Mouse (Mus musculus) kidney, postnatal 14 days (tissue): ENCODE measurements at regions not wholly inside any gene's neighbourhood (a gene's known extent, or its start where the extent isn't known, plus 50 kb on each side); places are given as distances from the start of the nearest gene placed in this dataset.
"Not testable (repeated sequence)": the region's sequence is repeated elsewhere in the genome, so short reads cannot be mapped to it uniquely, and the experiment has no call there.

Source experiments
- DNase-seq: peaks from one replicate; pipeline ENCODE4 v3.0.0; 2022; ENCODE audit warnings: mixed read lengths

DNA sequence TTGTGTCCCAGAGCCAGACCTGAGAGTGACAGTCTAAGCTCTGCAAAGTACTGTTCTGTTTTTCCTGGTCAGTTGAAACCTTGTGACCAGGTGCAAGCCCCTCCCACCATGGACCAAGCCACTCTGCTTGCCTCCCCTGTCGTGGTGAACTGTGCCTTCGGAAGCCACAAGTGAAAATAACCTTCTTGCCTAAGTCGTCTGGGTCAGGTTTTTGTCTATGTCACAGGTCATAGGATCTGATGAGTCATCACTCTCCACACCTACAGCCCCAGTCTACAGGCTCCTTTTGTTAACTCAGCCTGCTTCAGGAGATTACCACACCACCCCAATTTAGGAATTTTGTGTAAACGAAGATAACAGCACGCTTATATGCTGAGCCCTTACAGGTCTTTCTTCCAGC lies 417.2 kb upstream of the Arid1b start:
- DNase-seq = no peak

DNA sequence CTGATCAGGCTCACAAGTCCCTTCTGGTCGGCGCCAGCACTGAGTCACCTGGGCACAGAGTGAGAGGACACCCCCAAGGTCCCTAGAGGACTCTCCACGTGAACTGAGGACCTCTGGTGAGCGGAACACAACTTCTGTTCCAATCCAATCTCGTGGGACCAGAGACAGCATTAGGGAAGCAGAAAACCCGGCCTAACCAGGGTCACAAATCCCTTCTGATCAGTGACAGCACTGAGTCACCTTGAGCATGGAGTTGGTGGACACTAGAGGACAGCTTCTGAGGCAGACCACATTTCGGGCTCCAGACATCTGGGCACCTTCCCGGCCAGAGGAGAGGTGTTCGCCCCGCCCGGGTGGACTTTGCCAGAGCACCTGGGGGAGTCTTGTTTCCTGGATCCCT lies 412.3 kb upstream of the Arid1b start:
- no peak for DNase-seq

DNA sequence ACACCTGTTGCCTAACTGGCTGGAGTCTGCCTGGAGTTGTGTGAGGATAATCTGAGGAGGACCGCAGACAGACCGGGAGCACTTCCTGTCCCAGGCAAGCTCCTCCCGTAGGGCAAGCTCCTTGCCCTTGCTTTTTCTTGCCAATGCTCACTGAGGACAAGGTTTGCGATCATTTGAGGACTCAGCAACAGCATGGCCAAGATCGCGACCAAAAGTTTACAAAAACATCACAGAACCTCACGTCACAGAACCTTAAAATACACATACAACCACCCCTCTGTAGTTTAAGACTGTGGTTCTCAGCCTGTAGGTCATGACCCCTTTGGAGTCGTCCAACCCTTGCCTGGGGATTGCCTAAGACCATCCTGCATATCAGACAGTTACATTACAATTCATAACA lies 383.7 kb upstream of the Arid1b start:
- DNase-seq = peak; percentile 42

DNA sequence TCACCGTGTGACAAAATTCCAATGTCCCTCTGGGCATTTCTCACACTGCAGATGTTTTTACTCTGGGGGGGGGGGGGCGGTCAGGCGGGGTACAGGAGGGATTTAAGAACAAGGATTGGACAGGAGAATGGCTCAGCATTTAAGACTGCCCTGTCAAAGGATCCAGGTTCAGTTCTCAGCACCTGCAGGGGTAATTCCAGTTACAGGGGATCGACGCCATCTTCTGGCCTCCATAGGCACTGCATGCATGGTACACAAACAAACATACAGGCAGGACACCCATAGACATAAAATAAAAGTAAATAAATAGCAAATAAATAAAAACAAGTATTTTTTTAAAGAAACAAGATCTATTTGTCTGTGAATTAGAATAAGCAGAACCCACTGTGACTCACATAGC lies 383.1 kb upstream of the Arid1b start:
- DNase-seq = no peak

DNA sequence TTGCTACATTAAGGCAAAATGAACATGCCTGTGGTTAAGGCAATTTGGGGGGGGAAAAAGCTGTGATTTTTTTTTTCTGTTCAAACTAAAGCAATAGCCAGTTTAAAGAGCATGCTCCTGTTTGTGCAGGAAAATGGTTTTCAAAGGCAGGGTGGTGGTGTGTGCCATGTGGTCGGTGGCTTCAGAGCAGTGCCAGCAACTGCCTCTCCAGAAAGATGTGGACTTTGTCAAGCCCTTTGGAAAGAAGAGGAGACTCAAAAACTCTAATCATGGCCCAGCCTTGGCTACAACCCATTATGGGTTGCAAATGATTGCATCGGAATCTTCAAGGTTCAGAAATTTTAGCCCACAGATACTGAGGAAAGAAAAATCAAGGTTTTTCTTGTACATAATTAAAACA lies 382.4 kb upstream of the Arid1b start:
- no peak for DNase-seq

DNA sequence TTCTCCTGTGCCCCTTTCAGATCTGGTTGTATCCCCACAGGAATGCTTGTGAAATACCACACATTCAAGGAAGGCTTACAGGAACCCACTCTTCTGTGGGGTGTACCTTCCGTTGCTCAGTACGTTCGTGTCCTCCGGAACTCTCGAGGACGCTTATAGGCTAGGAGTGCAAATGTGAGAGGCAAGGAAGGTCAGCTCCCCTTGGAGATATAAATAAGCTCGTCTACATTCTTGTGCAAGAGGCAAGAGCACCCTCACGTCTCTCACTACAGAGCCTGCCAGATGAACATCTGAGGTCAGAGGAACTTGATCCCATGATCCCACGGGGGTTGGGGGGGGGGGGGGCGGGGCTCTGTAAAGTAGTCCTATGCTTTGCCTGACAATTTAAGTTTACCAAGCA lies 382.0 kb upstream of the Arid1b start:
- DNase-seq = no peak

DNA sequence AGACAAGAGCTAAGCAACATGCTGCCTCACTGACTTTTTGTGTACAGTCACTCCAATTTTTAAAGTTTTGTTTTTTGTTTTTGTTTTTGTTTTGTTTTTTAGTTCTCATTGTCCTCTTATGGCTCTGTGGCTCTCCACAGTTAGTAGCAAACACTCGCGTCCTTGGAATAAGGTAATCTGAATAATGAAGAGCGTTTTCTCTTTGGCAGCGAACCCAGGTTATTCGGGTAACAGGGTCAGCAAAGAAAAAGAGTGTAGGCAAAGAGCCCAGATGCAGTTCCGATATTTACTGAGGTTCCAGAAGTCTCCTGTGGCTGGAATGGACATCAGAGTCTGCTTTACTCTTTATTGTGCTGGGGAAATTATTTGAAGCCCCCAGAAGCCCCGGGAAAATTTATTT lies 381.4 kb upstream of the Arid1b start:
- no peak for DNase-seq

- no peak for DNase-seq
Measured at GRCm38 (mm10) chr17:4620361-4620760, 373.8 kb upstream of the Arid1b start.

DNA sequence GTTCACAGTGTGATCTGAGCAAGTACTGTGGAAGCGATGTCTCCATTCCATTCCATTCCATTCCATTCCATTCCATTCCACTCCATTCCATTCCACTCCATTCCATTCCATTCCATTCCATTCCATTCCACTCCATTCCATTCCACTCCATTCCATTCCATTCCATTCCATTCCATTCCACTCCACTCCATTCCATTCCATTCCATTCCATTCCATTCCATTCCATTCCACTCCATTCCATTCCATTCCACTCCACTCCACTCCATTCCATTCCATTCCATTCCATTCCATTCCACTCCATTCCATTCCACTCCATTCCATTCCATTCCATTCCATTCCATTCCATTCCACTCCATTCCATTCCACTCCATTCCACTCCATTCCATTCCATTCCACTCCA lies 368.0 kb upstream of the Arid1b start:
- DNase-seq = not testable (repeated sequence)

- DNase-seq = no peak
Measured at GRCm38 (mm10) chr17:4627542-4627941, 366.6 kb upstream of the Arid1b start.

DNA sequence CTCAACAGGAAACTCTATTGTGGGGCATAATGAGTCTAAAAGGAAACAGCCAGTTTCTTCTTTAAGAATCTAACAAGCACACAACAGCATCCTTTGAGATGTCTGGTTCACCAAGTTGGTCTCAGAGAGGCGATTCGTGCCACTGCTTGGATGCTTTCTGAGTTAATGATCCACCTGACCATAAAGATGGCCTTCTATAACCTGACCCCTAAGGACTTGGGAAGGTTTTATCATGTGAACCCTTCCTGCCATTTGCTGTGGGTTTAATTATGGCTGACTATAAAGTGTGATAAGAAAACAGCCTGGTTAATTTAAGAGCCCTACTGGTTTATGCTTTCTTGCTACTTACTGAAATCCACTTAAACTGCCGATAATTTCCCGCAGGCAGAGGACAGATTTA lies 363.0 kb upstream of the Arid1b start:
- no peak for DNase-seq

DNA sequence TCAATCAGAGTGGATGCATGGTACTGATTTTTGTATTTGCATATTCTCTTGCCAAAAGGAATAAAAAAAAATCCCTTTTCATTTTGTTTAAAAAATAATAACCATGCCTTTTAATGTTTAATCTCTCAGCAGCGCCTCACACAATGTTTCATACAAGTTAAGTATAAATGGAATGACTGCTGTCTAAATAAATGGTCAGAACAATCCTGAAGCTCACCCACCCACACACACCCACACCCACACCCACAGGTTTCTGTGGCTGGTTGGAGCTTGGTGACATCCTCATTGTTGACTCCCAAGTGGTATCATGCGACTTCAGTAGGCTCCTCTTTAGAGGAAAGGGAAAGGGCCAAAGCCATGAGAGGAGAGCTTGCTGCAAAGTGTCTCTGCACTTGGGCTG lies 361.6 kb upstream of the Arid1b start:
- DNase-seq = no peak

GRCm38 (mm10) chr17:4633771-4634170 lies 360.4 kb upstream of the Arid1b start:
- DNase-seq = no peak

GRCm38 (mm10) chr17:4636796-4637353 lies 357.3 kb upstream of the Arid1b start:
- no peak for DNase-seq

- no peak for DNase-seq
Measured at GRCm38 (mm10) chr17:4639531-4639930, 354.6 kb upstream of the Arid1b start.

DNA sequence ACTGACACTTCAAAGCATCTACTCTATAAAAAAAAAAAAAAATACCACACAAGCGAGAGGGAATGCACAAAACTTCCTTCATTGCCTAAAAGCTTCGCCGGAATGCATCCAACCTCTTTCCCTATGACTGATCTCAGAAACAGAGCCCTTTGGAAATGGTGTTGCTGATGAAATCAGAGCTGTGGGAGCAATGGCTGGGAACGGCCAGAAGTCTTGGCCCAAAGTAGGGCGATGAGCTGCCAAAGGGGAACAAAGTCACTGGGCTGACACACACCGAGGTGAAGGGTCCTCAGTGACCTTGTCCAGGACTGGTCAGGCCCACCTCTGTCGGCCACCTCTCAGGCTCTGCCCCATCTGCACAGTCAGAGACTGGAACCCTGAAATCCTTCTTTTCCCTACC lies 353.6 kb upstream of the Arid1b start:
- no peak for DNase-seq

GRCm38 (mm10) chr17:4641166-4641565 lies 353.0 kb upstream of the Arid1b start:
- DNase-seq = no peak

- no peak for DNase-seq
Measured at GRCm38 (mm10) chr17:4642046-4642445, 352.1 kb upstream of the Arid1b start.

DNA sequence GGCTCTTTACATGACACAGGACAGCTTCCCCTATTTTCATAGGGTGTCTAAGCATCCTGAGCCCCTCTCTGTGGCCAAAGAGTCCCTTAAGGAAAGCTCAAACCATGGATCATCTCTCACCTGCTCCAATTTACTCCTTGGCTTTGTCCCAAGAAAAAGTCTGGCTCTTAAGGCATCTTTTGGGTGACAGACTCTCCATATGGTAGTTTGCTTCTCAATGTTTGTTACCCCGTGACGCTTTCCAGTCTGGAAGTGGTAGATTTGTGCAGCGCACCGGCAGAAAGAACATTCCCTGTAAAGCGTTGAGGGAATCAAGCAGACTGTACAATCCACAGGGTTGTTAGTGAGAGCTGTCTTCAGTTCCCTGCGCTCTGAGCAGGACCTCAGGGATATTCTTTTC lies 350.8 kb upstream of the Arid1b start:
- no peak for DNase-seq

- no peak for DNase-seq
Measured at GRCm38 (mm10) chr17:4648603-4649002, 345.5 kb upstream of the Arid1b start.

- no peak for DNase-seq
Measured at GRCm38 (mm10) chr17:4654221-4654620, 339.9 kb upstream of the Arid1b start.

DNA sequence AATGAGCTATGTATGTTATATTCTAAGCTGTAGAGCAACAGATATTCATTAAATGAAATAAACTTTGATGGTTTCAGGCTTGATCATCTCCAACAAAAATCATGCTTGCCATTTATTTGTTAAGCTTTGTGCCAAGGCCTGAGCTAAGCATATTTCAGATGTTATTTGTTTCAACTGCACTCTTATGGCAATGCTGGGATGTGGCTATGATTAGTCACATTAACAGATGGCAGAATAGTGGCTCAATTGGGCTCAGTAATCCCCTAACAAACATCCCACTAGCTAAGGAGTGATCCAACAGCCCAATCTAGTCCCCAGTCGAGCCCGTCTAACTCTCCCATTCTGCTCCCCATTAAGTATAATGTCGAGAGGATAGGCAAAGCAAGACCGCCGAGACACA lies 332.1 kb upstream of the Arid1b start:
- no peak for DNase-seq

GRCm38 (mm10) chr17:4668511-4668910 lies 325.6 kb upstream of the Arid1b start:
- DNase-seq = no peak

DNA sequence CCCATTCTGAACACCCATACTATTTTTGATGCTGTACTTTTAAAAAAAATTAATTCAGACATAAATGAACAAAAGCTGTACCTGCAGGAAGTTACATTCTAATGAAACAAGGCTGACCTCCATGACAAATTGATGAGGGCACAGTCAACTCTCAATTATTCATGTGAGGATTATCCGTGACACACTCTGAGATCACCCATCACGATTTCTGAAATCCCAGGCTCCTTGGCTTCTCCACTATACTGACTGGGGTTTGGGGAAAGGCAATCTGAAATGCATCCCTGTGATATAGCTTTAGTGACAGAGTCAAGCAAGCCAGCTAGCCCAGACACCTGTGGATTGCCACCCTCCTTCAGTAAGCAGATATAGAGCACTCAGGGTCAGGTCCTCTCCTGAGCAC lies 320.9 kb upstream of the Arid1b start:
- no peak for DNase-seq

GRCm38 (mm10) chr17:4706421-4706820 lies 287.7 kb upstream of the Arid1b start:
- DNase-seq = no peak

- no peak for DNase-seq
Measured at GRCm38 (mm10) chr17:4721061-4721460, 273.1 kb upstream of the Arid1b start.
